Mouse (Mus musculus) G1E-ER4 (cell line): ENCODE results near the gene Plekhh2. TPM values are rescaled to one million over a fixed set of nuclear protein-coding genes. Genes with fewer than 3 reads are reported as not detected.

ENCODE experiments used
- GATA1 ChIP-seq: IDR thresholded peaks from one replicate; pipeline ENCODE4 v1.8.0; 2012; ENCODE audit warnings: low read length, inconsistent platforms
- polyA plus RNA-seq: library from polyadenylated mRNA; stranded (reverse); fragments of >175 nt; gene quantifications from 2 replicates; pipeline ENCODE4 v1.2.3, GENCODE M21; 2012

Gene Plekhh2
- polyA plus RNA-seq, 1 experiment = not detected

- no peak for TF ChIP-seq GATA1
Observed at GRCm38 (mm10) chr17:84502341-84502740, 9.4 kb upstream of the Plekhh2 start.

- TF ChIP-seq GATA1 = no peak
Observed at GRCm38 (mm10) chr17:84505922-84506321, 5.8 kb upstream of the Plekhh2 start.

- TF ChIP-seq GATA1 = no peak
Observed at GRCm38 (mm10) chr17:84508736-84509135, 3.0 kb upstream of the Plekhh2 start.

- no peak for TF ChIP-seq GATA1
Observed at GRCm38 (mm10) chr17:84509176-84509575, 2.5 kb upstream of the Plekhh2 start.

- TF ChIP-seq GATA1 = no peak
Observed at GRCm38 (mm10) chr17:84510355-84510754, 1.3 kb upstream of the Plekhh2 start.

GRCm38 (mm10) chr17:84510961-84511639 is 595 bp upstream of the Plekhh2 start:
- TF ChIP-seq GATA1 = no peak

- TF ChIP-seq GATA1 = no peak
Observed at GRCm38 (mm10) chr17:84512516-84513085, 906 bp downstream of the Plekhh2 start.

GRCm38 (mm10) chr17:84515901-84516300 is 4.2 kb downstream of the Plekhh2 start:
- no peak for TF ChIP-seq GATA1

- TF ChIP-seq GATA1 = no peak
Observed at GRCm38 (mm10) chr17:84519346-84519745, 7.7 kb downstream of the Plekhh2 start.

GRCm38 (mm10) chr17:84520057-84520456 is 8.4 kb downstream of the Plekhh2 start:
- no peak for TF ChIP-seq GATA1

GRCm38 (mm10) chr17:84529356-84529755 is 17.7 kb downstream of the Plekhh2 start:
- no peak for TF ChIP-seq GATA1

- TF ChIP-seq GATA1 = no peak
Observed at GRCm38 (mm10) chr17:84530202-84530796, 18.6 kb downstream of the Plekhh2 start.

GRCm38 (mm10) chr17:84532909-84533499 is 21.3 kb downstream of the Plekhh2 start:
- no peak for TF ChIP-seq GATA1

- no peak for TF ChIP-seq GATA1
Observed at GRCm38 (mm10) chr17:84533841-84534240, 22.1 kb downstream of the Plekhh2 start.

GRCm38 (mm10) chr17:84534632-84535031 is 22.9 kb downstream of the Plekhh2 start:
- TF ChIP-seq GATA1 = no peak

GRCm38 (mm10) chr17:84535226-84535625 is 23.5 kb downstream of the Plekhh2 start:
- no peak for TF ChIP-seq GATA1
